Mouse (Mus musculus) T-cell, adult 2 months (primary cell): ENCODE measurements around the gene Ccdc97.

Source experiments
- DNase-seq: peaks from one replicate; pipeline ENCODE4 v3.0.0; 2022; ENCODE audit warnings: low spot score

Ccdc97 gene

DNA sequence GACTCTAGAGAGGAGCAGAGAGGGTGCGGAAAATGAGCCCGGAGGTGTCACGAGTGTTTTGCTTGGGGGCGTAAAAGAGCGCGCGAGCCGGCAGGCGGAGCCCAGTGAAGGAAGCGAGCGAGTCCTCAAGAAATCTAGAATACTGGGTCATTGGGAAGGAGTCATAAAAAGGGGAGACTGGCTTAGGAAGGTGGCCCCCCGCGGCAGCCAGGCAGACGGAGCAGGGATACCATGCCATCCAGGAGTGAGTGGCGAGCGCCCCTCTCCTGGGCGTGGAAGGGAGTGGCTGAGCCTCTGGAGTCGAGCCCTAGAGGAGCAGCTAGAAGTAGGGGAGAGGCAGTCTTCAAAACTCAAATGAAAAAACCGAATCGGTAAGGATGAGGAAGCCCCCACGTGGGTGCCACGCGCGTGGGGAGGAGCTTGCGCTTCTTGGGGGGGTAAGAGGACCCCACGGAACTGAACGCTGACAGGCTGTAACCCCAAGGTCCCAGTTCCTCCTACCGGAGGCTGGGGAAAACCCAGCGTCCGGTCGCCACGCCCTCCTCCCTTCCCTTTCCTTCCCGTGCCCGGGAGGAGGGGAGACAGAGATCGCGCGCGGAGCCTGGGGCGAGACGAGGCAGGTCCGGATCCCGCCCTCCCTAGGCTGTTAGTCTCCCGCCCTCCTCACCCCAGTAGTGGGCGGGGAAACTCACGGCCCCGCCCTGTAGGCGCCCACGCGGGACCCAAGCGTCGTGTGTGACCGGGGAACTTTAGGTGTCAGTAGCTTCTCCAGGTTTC, 29.9 kb downstream of the Ccdc97 start:
- DNase-seq, result peak; percentile 82

DNA sequence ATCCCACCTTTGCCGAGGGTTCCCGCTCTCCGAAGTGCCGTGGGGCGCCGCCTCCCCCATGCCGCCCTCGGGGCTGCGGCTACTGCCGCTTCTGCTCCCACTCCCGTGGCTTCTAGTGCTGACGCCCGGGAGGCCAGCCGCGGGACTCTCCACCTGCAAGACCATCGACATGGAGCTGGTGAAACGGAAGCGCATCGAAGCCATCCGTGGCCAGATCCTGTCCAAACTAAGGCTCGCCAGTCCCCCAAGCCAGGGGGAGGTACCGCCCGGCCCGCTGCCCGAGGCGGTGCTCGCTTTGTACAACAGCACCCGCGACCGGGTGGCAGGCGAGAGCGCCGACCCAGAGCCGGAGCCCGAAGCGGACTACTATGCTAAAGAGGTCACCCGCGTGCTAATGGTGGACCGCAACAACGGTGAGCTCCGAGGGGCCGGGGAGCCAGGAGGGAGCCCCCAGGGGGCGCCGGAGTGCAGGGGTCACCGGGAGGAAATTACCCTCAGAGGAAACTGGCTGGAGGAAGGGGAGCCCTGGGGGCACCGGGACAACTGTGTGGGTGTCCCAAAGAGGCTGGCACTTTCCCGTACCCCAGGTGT, 31.0 kb downstream of the Ccdc97 start:
- DNase-seq, result peak; percentile 42

- peak; percentile 85 for DNase-seq
Measured at GRCm38 (mm10) chr7:25686680-25687531, 32.0 kb downstream of the Ccdc97 start, which contains the start of gene Tgfb1. Gene Tgfb1, plus strand, starts transcription at chr7:25687002.

DNA sequence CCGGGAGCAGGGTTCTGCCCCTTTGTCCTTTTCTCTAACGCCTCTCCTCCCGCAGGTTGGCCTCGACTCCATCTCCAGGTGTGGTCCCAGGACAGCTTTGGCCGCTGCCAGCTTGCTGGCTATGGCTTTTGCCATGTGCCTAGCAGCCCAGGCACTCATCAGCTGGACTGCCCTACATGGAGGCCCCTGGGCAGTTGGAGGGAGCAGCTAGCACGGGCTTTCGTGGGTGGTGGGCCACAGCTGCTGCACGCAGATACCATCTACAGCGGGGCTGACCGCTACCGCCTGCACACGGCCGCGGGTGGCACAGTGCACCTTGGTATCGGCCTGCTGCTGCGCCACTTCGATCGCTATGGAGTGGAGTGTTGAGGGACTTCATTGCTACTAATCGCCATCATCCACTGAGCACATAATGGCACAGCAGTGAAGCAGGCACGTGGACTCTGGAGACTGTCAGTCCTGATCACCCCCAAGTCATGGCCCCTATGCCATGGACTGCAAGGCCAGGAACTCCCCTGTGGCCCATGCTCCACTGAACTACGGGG, 32.9 kb downstream of the Ccdc97 start:
- DNase-seq, result no peak

- no peak for DNase-seq
Measured at GRCm38 (mm10) chr7:25684659-25685058, 34.2 kb downstream of the Ccdc97 start.

GRCm38 (mm10) chr7:25683474-25684180, 35.3 kb downstream of the Ccdc97 start:
- DNase-seq, result peak; percentile 62

GRCm38 (mm10) chr7:25681341-25682231, 37.3 kb downstream of the Ccdc97 start:
- DNase-seq, result peak; percentile 57

DNA sequence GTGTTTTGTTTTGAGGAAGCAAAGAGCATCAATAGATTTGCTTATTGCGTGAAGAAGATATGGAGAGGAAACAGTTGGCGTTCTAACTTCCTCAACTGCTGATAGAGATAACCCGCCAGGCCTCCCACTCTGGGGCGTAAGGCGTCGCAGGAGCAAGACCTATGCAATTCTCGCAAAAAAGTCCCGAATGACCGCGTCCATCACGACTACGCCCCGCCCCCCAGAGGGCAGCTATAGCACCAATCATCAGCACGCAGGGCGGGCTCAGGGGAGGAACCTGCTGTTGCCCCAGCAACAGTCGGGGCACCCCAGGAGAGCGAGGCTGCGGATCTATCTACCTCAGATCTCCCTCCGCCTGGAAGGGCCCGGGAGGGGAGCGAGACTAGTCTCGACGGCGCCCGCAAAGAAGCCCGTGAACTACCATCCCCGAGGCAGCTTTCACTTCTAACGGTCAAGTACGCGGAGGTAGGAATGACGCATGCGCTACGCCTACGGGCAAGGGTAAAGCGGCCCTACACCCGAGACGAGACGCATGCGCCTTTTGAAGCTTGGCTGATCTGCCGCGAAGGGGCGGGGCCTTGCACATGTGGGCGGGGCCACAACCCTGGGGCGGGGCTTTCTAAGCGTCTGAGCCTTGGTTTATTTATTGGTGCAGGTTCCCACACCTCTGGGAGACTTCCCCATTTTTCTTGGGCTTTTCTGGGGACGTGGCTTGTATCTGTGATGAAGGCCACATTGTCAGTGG, 38.2 kb downstream of the Ccdc97 start, which contains the start of gene B9d2:
Gene B9d2 (plus strand): TSS at position 267 of the 745 bp plus-strand sequence.
- DNase-seq, result peak; percentile 97

GRCm38 (mm10) chr7:25679971-25680370, 38.9 kb downstream of the Ccdc97 start:
- DNase-seq, result no peak

DNA sequence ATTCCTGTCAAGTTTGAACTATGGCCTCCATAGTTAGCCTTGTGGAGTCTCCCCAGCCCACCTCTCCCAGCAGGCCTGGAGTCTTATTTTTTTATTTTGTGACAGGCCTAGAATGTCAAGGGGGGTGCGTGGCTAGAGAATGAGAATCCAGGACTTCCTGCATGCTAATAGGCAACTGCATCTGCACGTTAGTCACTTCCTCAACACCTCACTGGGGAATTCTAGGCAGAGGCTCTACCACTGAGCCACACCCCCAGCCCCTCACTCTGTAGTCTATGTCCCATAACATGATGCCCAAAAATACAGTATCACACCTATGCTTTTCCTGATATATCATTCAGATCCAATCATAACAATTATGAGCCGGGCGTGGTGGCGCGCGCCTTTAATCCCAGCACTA, 41.9 kb downstream of the Ccdc97 start:
- no peak for DNase-seq

- DNase-seq, result no peak
Measured at GRCm38 (mm10) chr7:25676085-25676781, 42.7 kb downstream of the Ccdc97 start.

- no peak for DNase-seq
Measured at GRCm38 (mm10) chr7:25675405-25675804, 43.5 kb downstream of the Ccdc97 start.

DNA sequence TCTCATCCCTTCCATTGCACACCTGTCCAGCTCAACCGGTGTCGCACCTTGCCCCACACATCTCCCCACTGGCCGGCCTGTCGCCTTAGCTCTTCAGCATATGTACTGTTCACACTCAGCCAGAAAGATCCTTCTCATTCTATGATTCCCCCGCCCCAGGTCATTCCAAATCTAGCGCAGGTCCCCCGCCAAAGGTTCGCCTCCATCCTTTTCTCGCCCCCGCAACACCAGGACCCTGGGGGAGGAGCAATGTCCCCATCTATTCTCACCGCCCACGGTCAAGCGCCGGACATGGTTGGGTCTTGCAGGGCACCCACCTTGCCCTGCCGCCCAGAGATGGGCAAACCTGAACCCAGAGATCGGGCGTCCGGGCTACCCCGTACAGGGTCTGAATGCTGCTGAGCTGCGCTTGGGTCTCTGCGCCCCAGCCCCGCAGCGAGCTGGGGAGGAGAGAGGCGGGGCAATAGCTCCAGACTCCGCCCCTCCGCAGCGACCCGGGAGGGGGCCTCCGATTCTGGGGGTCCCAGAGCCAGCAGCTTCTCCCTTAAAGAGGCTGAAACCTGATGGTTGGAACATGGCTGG, 44.1 kb downstream of the Ccdc97 start, which contains the start of gene Tmem91:
Gene Tmem91 (minus strand): TSS at position 448 of the 582 bp plus-strand sequence.
- DNase-seq, result no peak

DNA sequence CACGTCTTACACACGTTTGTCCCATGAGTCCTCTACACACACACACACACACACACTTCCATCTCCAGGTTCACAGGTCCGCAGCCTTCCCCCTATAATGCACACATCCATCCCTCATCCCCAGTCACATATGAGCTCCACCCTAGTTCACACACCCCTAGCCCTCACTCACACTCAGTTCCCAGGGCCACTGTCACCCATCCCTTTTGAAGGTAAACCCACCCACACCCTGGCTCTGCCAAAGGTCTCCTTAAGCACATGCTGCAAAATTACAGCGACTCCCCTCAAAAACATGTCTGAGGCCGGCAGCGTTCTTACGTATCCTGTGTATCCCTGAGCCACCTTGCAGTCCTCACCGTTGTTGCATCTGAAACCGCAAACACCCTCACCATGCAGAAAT, 44.6 kb downstream of the Ccdc97 start:
- no peak for DNase-seq

DNA sequence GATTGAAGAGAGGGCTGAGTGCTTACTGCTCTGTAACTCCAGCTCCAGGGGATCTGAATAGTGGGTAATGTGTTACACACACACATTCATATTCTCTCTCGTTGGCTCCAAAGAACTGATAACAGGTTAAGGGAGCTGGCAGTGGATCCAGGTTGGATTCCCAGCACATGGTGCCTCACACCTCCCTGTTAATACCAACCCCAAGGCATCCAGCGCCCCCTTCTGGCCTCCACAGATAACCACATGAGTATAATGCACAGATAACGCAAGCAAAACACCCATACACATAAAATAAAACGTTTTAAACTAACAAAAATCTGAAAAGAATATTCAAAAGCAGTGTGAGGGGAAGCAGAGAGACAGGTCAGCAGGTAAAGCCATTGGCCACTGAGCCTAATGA, 46.4 kb downstream of the Ccdc97 start:
- no peak for DNase-seq

- DNase-seq, result no peak
Measured at GRCm38 (mm10) chr7:25671686-25672085, 47.2 kb downstream of the Ccdc97 start.

DNA sequence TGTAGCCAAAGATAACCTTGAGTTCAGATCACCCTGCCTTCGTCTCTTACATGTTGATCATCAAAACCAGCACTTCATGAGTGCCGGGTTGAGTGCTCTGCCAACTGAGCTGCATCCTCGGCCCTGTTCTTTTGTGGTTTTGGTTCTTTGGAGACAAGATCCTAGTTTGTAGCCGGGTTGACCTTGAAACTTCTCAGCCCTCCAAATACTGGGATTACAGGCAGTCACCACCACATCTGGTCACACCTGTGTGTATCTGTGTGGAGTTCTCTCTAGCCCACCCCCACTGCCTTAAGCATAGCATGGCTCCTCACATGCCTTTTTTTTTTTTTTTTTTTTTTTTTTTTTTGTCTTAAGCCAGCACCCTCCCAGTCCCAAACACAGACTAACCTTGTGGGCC, 48.8 kb downstream of the Ccdc97 start:
- no peak for DNase-seq

- no peak for DNase-seq
Measured at GRCm38 (mm10) chr7:25669631-25670030, 49.3 kb downstream of the Ccdc97 start.

DNA sequence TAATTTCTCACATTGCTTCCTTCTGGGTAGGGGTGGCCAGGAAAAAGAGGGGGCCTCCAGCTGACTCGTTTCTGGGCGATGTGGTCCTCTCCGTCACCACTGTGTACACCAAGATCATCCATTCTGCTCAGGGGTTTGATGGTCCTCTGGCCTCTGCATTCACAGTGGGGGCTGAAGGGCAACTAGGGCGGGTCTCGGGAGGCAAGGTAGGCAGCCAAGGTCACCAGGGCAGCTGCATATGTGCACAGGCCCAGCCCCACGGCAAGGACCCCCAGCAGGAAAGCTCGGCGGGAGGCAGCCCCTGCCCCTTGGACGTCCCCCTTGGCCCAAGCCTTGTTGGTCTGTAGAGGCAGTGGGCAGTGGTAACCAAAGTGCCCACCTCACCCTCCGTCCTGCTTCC, 49.7 kb downstream of the Ccdc97 start:
- DNase-seq, result no peak
